Mouse (Mus musculus): Measurements from ENCODE around the gene Blm.

DNA sequence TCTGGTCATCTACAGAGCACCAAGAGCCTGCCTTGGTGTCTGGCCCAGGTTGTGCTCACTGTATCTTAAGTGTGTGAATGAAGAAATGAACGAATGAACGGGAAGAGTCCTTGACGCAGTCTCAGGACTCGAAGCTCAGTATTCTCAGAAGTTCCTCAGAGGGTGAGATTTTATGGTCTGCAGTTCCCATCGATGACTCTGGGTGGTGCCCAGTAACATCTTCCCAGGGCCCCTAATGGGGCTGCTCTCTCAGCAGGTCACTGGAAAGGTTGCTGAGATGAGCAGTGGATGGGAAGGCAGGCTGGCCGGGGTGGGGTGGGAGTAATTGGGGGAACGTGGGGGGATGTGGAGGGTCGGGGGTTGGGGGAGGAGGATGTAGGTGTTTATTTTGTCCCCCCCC lies 23.2 kb upstream of the Blm start:
- TF ChIP-seq POLR2A (IDR thresholded peaks at IDR 0.05; ENCODE audit: control insufficient read depth, extremely low read depth, insufficient read depth, low read length, poor library complexity) (no peak), CTCF (IDR thresholded peaks at IDR 0.05; ENCODE audit: borderline replicate concordance, control insufficient read depth, extremely low read depth, insufficient read depth, low read length, poor library complexity) (no peak)
